Mouse (Mus musculus): ENCODE results near the gene Cdk5r2.
"Not testable (repeated sequence)": the region's sequence is repeated elsewhere in the genome, so short reads cannot be mapped to it uniquely, and the experiment has no call there.

Gene Cdk5r2

DNA sequence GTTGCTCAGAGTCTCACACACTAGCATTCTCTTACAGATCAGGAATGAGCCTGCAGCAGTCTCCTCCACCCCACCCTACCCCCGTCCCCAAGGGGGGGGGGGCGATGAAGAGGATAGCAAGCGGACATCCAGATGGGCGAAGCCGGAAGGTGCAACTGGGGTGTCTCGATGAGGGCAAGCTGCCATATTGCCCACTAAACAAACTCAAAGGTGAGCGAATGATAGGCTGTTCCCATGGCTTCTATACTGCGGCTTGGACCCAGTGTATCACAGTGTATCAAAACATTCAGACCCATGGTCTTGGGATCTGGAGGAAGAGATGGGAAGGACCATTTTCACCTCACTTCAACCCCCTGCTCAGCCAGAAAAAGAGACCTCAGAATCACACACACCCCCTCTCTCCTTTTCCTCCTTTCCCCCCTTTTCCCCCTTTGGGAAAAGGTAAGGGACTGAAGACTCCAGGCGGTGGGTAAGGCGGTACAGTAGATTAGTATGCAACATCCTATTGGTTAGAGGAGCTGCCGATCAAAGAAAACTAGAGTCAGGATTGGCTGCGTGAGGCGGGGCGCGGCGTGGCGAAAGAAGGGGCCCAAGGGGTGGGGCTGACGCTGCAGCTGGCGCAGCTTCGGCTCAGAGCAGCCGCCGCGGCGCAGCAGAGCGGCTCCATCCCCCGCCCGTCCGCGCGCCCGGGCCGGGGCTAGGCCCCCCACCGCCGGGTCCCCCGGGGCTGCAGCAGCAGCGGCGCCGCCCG is at the start of gene Cdk5r2:
TSS of gene Cdk5r2 (plus strand) at position 629 of the 751 bp plus-strand sequence.
- DNase-seq (ENCODE audit: extremely low read depth, low read depth, low spot score) = no peak

GRCm38 (mm10) chr1:74805340-74805835 is 49.3 kb upstream of the Cdk5r2 start:
- no peak for DNase-seq (ENCODE audit: extremely low read depth, low read depth, low spot score)

GRCm38 (mm10) chr1:74805843-74806242 is 48.9 kb upstream of the Cdk5r2 start:
- no peak for DNase-seq (ENCODE audit: extremely low read depth, low read depth, low spot score)

DNA sequence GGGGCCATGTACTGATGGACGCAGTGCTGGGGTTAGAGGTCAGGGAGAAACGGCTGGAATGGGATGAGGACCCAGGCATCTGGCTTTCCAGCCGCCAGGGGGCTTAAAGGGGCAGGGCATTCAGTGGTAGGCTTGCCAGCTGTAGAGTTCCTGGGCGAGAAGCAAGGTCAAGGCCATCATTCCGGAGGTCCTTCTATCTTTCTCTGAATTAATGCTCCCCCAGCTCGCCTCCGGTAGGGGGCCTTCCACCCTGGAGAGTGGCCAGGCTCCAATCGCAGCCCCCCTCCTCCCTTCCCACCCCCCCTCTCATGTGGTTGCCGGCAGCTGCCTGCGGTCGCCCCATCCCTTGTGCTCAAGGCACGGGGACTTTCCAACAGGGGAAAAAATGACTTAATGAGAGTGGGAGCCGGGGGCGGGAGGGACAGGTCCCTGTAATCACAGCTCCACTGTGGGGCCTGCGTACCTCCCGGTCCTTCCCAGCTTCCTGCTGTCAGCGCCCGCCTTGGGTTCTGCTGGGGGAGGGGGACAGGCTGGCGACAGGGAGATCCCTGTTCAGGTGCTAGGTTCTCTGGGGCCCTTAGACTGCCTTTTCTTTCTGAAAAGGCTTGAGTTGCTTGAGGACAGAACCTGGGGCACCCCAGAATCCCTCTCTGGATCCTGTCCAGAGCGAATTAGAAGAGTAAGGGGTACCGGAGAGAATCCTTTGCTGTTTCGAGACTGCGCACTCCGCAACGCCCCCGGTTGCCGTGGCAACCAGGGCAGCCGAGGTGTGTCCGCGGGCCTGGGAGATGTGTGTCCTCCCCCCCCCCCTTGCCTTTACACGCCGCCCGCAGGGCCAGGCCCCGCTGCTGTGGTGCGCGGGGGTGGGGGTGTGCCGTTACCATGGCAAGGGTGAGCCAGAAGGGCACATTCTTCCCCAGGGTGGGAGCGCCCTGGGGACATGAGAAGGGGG is 48.1 kb upstream of the Cdk5r2 start:
- DNase-seq (ENCODE audit: extremely low read depth, low read depth, low spot score) = no peak

DNA sequence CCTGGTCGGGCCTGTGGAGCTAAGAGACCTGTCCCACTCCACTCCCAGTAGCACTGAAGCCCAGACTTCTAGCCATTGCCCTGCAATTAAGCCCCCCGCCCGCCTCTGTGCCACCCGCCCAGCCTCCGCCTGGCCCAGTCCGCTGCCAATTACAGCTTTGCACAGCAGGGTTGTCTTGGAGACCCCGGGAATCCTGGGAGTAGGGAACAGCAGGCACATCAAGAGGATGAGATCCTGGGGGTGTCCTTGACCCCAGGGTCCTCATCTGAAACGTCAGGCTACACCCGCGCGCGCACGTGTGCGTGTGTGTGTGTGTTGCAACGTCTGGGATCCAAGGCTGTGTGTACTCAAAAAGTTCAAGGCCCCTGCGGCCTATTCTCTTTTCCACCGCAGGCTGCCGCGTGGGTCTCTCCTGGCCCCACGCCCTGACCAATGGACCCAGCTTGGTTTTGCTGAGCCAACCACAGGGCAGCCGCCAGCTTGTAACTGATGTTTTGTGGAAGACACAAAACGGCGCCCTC is 47.1 kb upstream of the Cdk5r2 start:
- no peak for DNase-seq (ENCODE audit: extremely low read depth, low read depth, low spot score)

DNA sequence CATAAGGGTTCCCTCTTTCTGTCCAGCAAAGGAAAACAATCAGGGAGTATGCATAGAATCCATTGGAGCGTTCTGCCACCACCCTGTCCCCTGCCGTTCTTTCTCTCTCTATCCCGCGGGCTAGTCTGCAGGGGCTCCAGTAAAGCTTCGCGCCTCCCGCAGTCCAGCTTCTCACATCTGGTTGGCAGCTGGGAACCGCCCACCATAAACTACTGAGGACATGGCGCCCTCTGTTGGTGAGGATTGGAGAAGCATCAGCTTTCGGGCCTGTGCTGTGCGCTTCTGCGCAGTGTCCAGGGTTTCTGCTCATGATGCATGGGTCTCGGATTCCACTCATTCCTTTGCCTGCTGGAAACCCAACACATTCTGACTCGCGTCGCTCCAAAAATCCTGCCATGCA is 46.7 kb upstream of the Cdk5r2 start:
- DNase-seq (ENCODE audit: extremely low read depth, low read depth, low spot score) = no peak

DNA sequence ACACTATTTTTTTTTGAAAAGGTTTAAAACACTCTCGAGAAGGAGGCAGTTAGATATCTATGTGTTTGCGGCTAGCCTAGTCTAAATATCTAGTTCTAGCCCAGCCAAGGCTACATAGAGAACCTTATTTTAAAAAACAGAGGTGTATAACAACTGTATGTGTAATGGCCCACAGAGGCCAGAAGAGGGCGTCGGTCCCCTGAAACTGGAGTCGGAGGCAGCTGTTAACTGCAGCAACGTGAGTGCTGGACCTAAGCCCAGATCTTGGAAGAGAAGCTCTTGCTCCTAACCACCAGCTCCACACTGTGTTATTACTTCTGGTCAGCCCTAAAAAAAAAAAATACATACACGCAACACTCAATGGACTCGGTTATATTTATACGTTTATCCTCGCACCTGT is 45.7 kb upstream of the Cdk5r2 start:
- no peak for DNase-seq (ENCODE audit: extremely low read depth, low read depth, low spot score)

DNA sequence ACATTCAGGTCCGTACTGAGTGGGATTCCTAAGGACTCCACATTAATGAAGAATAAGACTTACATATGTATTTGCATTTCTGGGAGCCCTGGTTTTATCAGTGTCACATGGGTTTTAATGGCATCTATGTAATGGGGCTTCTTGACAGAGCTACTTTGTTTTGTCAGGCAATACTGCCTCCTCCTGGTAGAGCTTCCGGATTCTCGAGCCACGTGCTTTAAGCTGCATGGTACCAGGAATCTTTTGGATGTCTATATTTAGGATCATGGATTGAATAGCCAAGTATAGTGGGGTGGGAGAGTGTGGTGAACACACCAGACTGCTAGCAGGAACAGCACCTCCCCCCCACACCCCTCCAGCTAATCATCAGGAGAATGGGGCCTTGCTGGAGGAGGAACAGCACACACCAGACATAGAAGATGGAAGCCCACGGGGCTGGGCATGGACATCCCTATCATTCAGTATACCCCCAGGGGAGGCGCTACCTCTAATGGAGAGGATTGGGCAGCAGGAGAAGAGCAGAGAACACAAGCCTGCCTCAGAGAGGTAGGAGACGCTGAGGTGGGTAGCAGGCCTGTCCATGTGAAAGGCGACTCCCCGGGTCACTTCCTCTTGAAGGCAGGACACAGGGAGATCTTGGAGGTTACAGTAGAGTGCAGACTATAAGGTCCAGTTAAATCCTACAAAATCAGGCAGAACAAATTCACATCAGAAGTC is 39.6 kb upstream of the Cdk5r2 start:
- DNase-seq (ENCODE audit: extremely low read depth, low read depth, low spot score) = no peak

- not testable (repeated sequence) for DNase-seq (ENCODE audit: extremely low read depth, low read depth, low spot score)
These were observed 38.8 kb upstream of the Cdk5r2 start for GRCm38 (mm10) chr1:74815965-74816364.

- no peak for DNase-seq (ENCODE audit: extremely low read depth, low read depth, low spot score)
These were observed 38.0 kb upstream of the Cdk5r2 start for GRCm38 (mm10) chr1:74816612-74817199.

GRCm38 (mm10) chr1:74817219-74817618 is 37.5 kb upstream of the Cdk5r2 start:
- no peak for DNase-seq (ENCODE audit: extremely low read depth, low read depth, low spot score)

- DNase-seq (ENCODE audit: extremely low read depth, low read depth, low spot score) = no peak
These were observed 36.2 kb upstream of the Cdk5r2 start for GRCm38 (mm10) chr1:74818509-74818908.

DNA sequence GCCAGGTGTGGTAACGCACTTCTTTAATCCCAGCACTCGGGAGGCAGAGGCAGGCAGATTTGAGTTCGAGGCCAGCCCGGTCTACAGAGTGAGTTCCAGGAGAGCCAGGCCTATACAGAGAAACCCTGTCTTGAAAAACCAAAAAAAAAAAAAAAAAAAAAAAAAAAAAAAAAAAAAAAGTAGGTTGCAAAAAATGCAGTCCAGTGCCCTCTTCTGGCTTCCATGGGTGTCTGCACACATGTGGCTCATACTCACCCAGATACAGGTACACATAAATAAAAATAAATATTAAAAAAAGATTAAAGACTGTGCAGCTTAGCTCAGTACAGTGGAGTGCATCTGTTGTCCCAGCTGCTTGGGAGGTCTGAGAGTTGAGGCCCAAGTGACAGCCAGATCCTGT is 31.1 kb upstream of the Cdk5r2 start:
- not testable (repeated sequence) for DNase-seq (ENCODE audit: extremely low read depth, low read depth, low spot score)

GRCm38 (mm10) chr1:74824518-74825302 is 30.0 kb upstream of the Cdk5r2 start:
- DNase-seq (ENCODE audit: extremely low read depth, low read depth, low spot score) = no peak

DNA sequence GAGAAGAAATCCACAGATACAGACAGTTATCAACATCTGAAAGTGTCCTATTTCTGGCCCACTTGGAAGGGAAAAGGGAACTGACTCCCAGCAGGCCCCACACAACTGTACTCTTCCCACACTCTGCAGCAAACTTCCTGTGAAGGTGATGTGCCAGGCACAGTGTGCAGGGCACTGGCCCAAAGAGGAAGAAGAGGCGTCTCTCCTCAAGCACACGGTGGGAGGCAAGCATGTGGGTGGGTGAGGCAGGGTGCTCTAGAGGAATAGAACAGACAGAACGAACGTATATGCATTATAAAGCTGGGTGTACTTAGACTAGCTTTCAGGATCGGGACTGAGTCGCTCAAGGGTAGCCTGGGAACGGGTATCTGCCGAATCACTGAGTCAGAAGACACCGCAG is 24.7 kb upstream of the Cdk5r2 start:
- no peak for DNase-seq (ENCODE audit: extremely low read depth, low read depth, low spot score)

DNA sequence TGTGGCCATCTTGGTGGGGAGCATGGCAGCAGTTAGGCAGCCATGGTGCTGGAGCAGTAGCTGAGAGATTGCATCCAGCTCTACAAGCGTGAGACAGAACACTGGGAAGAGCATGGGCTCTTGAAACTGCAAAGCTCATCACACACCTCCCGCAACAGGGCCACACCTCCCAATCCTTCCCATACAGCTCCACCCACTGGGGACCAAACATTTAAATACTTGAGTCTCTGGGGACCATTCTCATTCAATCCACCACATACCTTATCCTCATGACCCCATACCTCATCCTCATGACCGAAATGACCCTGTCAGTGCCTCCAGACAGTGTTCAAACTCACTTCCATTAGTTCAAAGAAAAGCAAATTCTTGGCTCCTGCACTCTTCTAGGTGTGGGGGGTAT is 21.5 kb upstream of the Cdk5r2 start:
- no peak for DNase-seq (ENCODE audit: extremely low read depth, low read depth, low spot score)

DNA sequence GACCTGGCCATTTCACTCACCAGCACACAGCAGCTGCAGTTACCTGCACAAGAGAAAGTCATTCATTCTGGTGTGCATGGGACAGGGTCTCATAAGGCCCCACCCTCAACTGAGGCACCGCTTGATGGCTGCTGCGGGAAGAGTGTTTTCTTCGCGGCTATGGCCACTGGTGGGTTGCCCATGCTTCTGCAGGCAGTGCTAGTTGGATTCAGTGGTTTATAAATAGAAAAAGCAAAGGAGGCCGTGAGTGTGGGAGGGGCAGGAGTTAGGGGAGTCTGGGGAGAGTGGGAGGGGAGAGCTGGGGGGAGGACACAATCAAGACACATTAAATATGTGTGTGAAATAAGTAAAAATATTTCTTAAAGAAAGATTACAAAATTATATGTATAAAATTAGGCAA is 11.6 kb upstream of the Cdk5r2 start:
- DNase-seq (ENCODE audit: extremely low read depth, low read depth, low spot score) = no peak

GRCm38 (mm10) chr1:74846341-74846740 is 8.4 kb upstream of the Cdk5r2 start:
- DNase-seq (ENCODE audit: extremely low read depth, low read depth, low spot score) = no peak

DNA sequence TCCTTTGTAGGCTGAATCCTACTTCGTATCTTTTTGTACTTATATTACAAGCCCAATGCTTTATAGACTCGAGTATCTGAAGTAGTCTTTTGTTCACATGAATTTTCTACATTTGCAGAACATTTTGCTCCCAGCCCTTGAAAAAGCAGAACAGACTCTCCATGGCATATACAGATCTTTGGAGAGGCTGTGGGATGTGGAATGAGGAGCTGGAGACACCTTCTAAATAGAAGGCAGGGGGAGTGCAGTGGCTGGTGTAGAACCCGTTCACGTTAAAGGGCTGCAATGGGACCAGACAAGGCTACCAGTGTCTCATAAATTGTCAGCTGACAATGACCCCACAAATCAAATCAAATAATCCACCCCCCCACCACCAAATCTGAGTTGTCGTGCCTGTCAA is 5.8 kb upstream of the Cdk5r2 start:
- DNase-seq (ENCODE audit: extremely low read depth, low read depth, low spot score) = no peak

GRCm38 (mm10) chr1:74850251-74850650 is 4.5 kb upstream of the Cdk5r2 start:
- DNase-seq (ENCODE audit: extremely low read depth, low read depth, low spot score) = no peak
